Mouse (Mus musculus): ENCODE data around the gene Atmin. TPM values are rescaled to one million over a fixed set of nuclear protein-coding genes. Genes with fewer than 3 reads are reported as not detected.

Gene Atmin
- 18.6 and 19.8 TPM in 2 replicates for polyA plus RNA-seq (2014; fragmentation: Nextera tagmentation; extraction: Ambion mirVana)

- H3K27ac ChIP-seq (ENCODE audit: low read depth, low read length), result no peak within 1 kb of the TSS
- H3K4me2 ChIP-seq (ENCODE audit: low read depth, low read length, severe bottlenecking), result peak within 1 kb of the TSS; percentile 97
- H3K9ac ChIP-seq (ENCODE audit: low read length), result peak within 1 kb of the TSS; percentile 85
- WGBS, result 0% methylated on average over 44 of the region's 46 CpGs
- peak within 1 kb of the TSS; percentile 94 for H3K4me3 ChIP-seq (ENCODE audit: low read depth, low read length)
- H3K27me3 ChIP-seq (ENCODE audit: control insufficient read depth, insufficient read depth, low read length), result no peaks in the 10 kb centered on the region
- H3K36me3 ChIP-seq (ENCODE audit: control insufficient read depth, insufficient read depth, low read length), result no peaks in the 10 kb centered on the region
- ATAC-seq (replicated peaks; ENCODE audit: low FRiP score), result peak; percentile 92
- H3K4me1 ChIP-seq (replicated peaks; ENCODE audit: control insufficient read depth, insufficient read depth, low read length), result peaks cover 9% of the 10 kb centered on the region
- DNase-seq (ENCODE audit: low spot score), result peak; percentile 93
- H3K9me3 ChIP-seq (ENCODE audit: control insufficient read depth, low read length), result no peaks in the 10 kb centered on the region
Measured at GRCm38 (mm10) chr8:116943161-116943554, at the start of gene Atmin. Gene Atmin, plus strand, starts transcription at chr8:116943393.

GRCm38 (mm10) chr8:116893938-116894337 is 49.3 kb upstream of the Atmin start:
- Histone ChIP-seq H3K4me1 (replicated peaks; ENCODE audit: control insufficient read depth, insufficient read depth, low read length) (no peaks in the 10 kb centered on the region), H3K27me3 (ENCODE audit: control insufficient read depth, insufficient read depth, low read length) (no peaks in the 10 kb centered on the region), H3K9ac (ENCODE audit: low read length) (no peak overlapping the region), H3K9me3 (ENCODE audit: control insufficient read depth, low read length) (no peaks in the 10 kb centered on the region), H3K36me3 (ENCODE audit: control insufficient read depth, insufficient read depth, low read length) (no peaks in the 10 kb centered on the region), H3K4me3 (ENCODE audit: low read depth, low read length) (no peak overlapping the region), H3K4me2 (ENCODE audit: low read depth, low read length, severe bottlenecking) (no peak overlapping the region), H3K27ac (ENCODE audit: low read depth, low read length) (no peak overlapping the region)
- 95% methylated on average over 11 of the region's 11 CpGs for WGBS
- DNase-seq (ENCODE audit: low spot score), result no peak
- ATAC-seq (replicated peaks; ENCODE audit: low FRiP score), result no peak

GRCm38 (mm10) chr8:116895521-116895920 is 47.7 kb upstream of the Atmin start:
- Histone ChIP-seq H3K4me1 (replicated peaks; ENCODE audit: control insufficient read depth, insufficient read depth, low read length) (no peaks in the 10 kb centered on the region), H3K9ac (ENCODE audit: low read length) (no peak overlapping the region), H3K4me3 (ENCODE audit: low read depth, low read length) (no peak overlapping the region), H3K36me3 (ENCODE audit: control insufficient read depth, insufficient read depth, low read length) (no peaks in the 10 kb centered on the region), H3K27ac (ENCODE audit: low read depth, low read length) (no peak overlapping the region), H3K4me2 (ENCODE audit: low read depth, low read length, severe bottlenecking) (no peak overlapping the region), H3K9me3 (ENCODE audit: control insufficient read depth, low read length) (no peaks in the 10 kb centered on the region), H3K27me3 (ENCODE audit: control insufficient read depth, insufficient read depth, low read length) (no peaks in the 10 kb centered on the region)
- WGBS, result 92% methylated on average over 6 of the region's 6 CpGs
- ATAC-seq (replicated peaks; ENCODE audit: low FRiP score), result no peak
- DNase-seq (ENCODE audit: low spot score), result no peak

GRCm38 (mm10) chr8:116904736-116905135 is 38.5 kb upstream of the Atmin start:
- Histone ChIP-seq H3K9ac (ENCODE audit: low read length) (no peak overlapping the region), H3K27me3 (ENCODE audit: control insufficient read depth, insufficient read depth, low read length) (no peaks in the 10 kb centered on the region), H3K4me2 (ENCODE audit: low read depth, low read length, severe bottlenecking) (no peak overlapping the region), H3K4me3 (ENCODE audit: low read depth, low read length) (no peak overlapping the region), H3K4me1 (replicated peaks; ENCODE audit: control insufficient read depth, insufficient read depth, low read length) (no peaks in the 10 kb centered on the region), H3K9me3 (ENCODE audit: control insufficient read depth, low read length) (no peaks in the 10 kb centered on the region; the same call in 1 of the 2 replicates), H3K36me3 (ENCODE audit: control insufficient read depth, insufficient read depth, low read length) (no peaks in the 10 kb centered on the region), H3K27ac (ENCODE audit: low read depth, low read length) (no peak overlapping the region)
- 96% methylated on average over 4 of the region's 4 CpGs for WGBS
- ATAC-seq (replicated peaks; ENCODE audit: low FRiP score), result no peak
- DNase-seq (ENCODE audit: low spot score), result no peak

- ATAC-seq (replicated peaks; ENCODE audit: low FRiP score) (no peak), DNase-seq (ENCODE audit: low spot score) (no peak)
- WGBS, result 93% methylated on average over 4 of the region's 4 CpGs
- H3K27me3 ChIP-seq (ENCODE audit: control insufficient read depth, insufficient read depth, low read length), result no peaks in the 10 kb centered on the region
- no peaks in the 10 kb centered on the region for H3K4me1 ChIP-seq (replicated peaks; ENCODE audit: control insufficient read depth, insufficient read depth, low read length)
- H3K4me3 ChIP-seq (ENCODE audit: low read depth, low read length), result no peak overlapping the region
- H3K9me3 ChIP-seq (ENCODE audit: control insufficient read depth, low read length), result no peaks in the 10 kb centered on the region; the same call in 1 of the 2 replicates
- no peaks in the 10 kb centered on the region; the same call in 1 of the 2 replicates for H3K36me3 ChIP-seq (ENCODE audit: control insufficient read depth, insufficient read depth, low read length)
- no peak overlapping the region for H3K27ac ChIP-seq (ENCODE audit: low read depth, low read length)
- no peak overlapping the region for H3K9ac ChIP-seq (ENCODE audit: low read length)
- no peak overlapping the region for H3K4me2 ChIP-seq (ENCODE audit: low read depth, low read length, severe bottlenecking)
Measured at GRCm38 (mm10) chr8:116905252-116905651, 37.9 kb upstream of the Atmin start.

GRCm38 (mm10) chr8:116905836-116906235 is 37.4 kb upstream of the Atmin start:
- WGBS, result 95% methylated on average over 4 of the region's 4 CpGs
- no peaks in the 10 kb centered on the region; the same call in 1 of the 2 replicates for H3K9me3 ChIP-seq (ENCODE audit: control insufficient read depth, low read length)
- no peak overlapping the region for H3K27ac ChIP-seq (ENCODE audit: low read depth, low read length)
- no peak overlapping the region for H3K9ac ChIP-seq (ENCODE audit: low read length)
- no peak for DNase-seq (ENCODE audit: low spot score)
- H3K4me2 ChIP-seq (ENCODE audit: low read depth, low read length, severe bottlenecking), result no peak overlapping the region
- H3K4me3 ChIP-seq (ENCODE audit: low read depth, low read length), result no peak overlapping the region
- H3K27me3 ChIP-seq (ENCODE audit: control insufficient read depth, insufficient read depth, low read length), result no peaks in the 10 kb centered on the region
- H3K36me3 ChIP-seq (ENCODE audit: control insufficient read depth, insufficient read depth, low read length), result no peaks in the 10 kb centered on the region; the same call in 1 of the 2 replicates
- ATAC-seq (replicated peaks; ENCODE audit: low FRiP score), result no peak
- H3K4me1 ChIP-seq (replicated peaks; ENCODE audit: control insufficient read depth, insufficient read depth, low read length), result no peaks in the 10 kb centered on the region

GRCm38 (mm10) chr8:116921005-116921336 is 22.2 kb upstream of the Atmin start:
- no peak for DNase-seq (ENCODE audit: low spot score)
- H3K36me3 ChIP-seq (ENCODE audit: control insufficient read depth, insufficient read depth, low read length), result no peaks in the 10 kb centered on the region

GRCm38 (mm10) chr8:116921337-116922059 is 21.7 kb upstream of the Atmin start, which contains the start of the genes Cmc2 and Cenpn:
Gene Cmc2, minus strand, starts transcription at chr8:116921455.
Gene Cenpn, plus strand, starts transcription at chr8:116921730.
- Histone ChIP-seq H3K9ac (ENCODE audit: low read length) (peak within 1 kb of the TSS; percentile 84), H3K27me3 (ENCODE audit: control insufficient read depth, insufficient read depth, low read length) (no peaks in the 10 kb centered on the region), H3K9me3 (ENCODE audit: control insufficient read depth, low read length) (no peaks in the 10 kb centered on the region), H3K27ac (ENCODE audit: low read depth, low read length) (peak within 1 kb of the TSS; percentile 68), H3K36me3 (ENCODE audit: control insufficient read depth, insufficient read depth, low read length) (no peaks in the 10 kb centered on the region), H3K4me2 (ENCODE audit: low read depth, low read length, severe bottlenecking) (peak within 1 kb of the TSS; percentile 70), H3K4me3 (ENCODE audit: low read depth, low read length) (peak within 1 kb of the TSS; percentile 76), H3K4me1 (replicated peaks; ENCODE audit: control insufficient read depth, insufficient read depth, low read length) (peaks cover 4% of the 10 kb centered on the region; the same call in 1 of the 2 replicates)
- DNase-seq (ENCODE audit: low spot score) (peak; percentile 97), ATAC-seq (replicated peaks; ENCODE audit: low FRiP score) (peak; percentile 96)
- WGBS, result under 1% methylated on average over 57 of the region's 57 CpGs

More at GRCm38 (mm10) chr8:116921005-116921336, 22.2 kb upstream of the Atmin start:
- WGBS, result 1% methylated on average over 22 of the region's 22 CpGs
- H3K9me3 ChIP-seq (ENCODE audit: control insufficient read depth, low read length), result no peaks in the 10 kb centered on the region
- H3K9ac ChIP-seq (ENCODE audit: low read length), result peak overlapping the region; percentile 84
- H3K4me2 ChIP-seq (ENCODE audit: low read depth, low read length, severe bottlenecking), result peak overlapping the region; percentile 70
- H3K4me3 ChIP-seq (ENCODE audit: low read depth, low read length), result peak overlapping the region; percentile 76
- peak overlapping the region; percentile 68 for H3K27ac ChIP-seq (ENCODE audit: low read depth, low read length)
- peaks cover 4% of the 10 kb centered on the region; the same call in 1 of the 2 replicates for H3K4me1 ChIP-seq (replicated peaks; ENCODE audit: control insufficient read depth, insufficient read depth, low read length)
- H3K27me3 ChIP-seq (ENCODE audit: control insufficient read depth, insufficient read depth, low read length), result no peaks in the 10 kb centered on the region
- peak; percentile 74; the same call in 1 of the 2 replicates for ATAC-seq (replicated peaks; ENCODE audit: low FRiP score)

Data from forebrain, embryonic 11.5 days (tissue).